Mouse (Mus musculus): ENCODE measurements around the gene Wtip. TPM values are rescaled to one million over a fixed set of nuclear protein-coding genes. Genes with fewer than 3 reads are reported as not detected.
"Not testable (repeated sequence)": the region's sequence is repeated elsewhere in the genome, so short reads cannot be mapped to it uniquely, and the experiment has no call there.

The Wtip gene
- total RNA-seq, 2 experiments from 2014 or later: 7.0 to 7.3 TPM

DNA sequence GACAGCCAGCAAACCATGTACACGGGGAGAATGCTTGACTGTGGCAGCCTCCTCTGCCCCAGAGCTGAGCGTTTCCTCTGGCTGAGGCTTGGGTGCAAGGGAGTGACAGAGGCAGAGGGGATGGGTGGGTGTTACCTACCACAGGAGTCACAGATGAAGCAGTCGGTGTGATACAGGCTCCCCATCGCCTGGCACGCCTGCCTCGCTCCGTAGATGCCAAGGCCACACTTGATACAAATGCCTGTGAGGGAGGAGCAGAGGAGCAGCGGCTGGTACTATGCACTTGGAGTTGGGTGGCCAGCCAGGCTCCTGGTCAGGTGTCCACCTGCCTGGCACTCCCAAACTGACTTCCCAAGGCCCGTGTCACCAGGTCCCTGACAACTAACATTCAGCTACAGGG is 7.7 kb downstream of the Wtip start:
- intact Hi-C loops (cut with DNase I; ENCODE audit: low total_unique reads): no loop called here
- no peak for DNase-seq

DNA sequence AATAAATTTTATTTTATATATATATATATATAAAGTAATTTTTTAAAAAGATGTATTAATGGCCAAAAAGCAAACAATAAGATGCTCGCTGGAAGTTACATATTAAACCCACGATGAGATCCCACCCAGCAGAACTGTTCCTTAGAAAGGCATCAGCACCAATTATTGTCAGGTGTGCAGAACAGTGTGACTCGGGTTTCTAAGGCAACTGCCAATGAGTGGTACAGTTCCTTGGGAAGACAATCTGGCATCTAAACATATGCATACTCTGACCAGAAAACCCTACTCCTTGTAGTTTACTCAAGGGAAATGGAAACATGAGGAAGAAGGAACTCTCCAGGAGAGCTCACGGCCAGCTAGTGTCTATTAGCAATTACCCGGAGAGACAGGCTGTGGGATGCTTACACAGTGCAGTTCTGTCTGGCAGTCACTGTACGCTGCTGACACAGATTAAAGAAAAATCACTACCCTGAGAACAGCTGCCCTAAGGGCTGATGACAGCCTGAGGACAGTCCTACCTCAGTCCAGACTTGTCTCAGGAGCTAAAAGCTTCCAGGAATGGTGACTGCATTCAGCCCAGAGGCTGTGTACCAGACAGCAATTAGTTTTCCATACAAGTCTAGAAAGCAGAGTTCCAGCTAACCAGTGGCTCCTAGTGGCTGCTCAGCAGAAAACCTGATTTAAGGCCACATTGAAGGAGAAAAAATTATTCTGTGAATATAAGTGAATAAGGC is 9.9 kb downstream of the Wtip start:
- intact Hi-C loops (cut with DNase I; ENCODE audit: low total_unique reads): no loop called here
- no peak for DNase-seq

DNA sequence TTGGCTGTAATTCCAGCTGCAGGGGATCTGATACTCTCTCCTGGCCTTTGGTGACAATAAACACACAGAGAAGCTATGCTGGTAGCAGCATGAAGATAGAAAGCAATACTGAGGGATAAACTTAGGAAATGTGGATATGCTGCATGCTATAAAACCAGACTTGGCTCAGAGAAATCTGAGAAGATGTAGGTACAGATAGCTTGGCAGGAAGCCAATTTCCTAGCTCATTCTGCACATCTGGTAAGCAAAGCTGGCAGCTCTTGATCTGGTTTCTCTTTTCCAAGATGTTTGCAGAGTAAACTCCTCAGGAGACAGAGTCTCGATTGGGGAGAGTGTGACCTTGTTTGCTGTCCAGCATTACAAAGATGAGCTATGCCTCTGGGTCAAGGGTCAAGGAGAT is 12.4 kb downstream of the Wtip start:
- DNase-seq; intact Hi-C loops (cut with DNase I; ENCODE audit: low total_unique reads): not testable (repeated sequence)

DNA sequence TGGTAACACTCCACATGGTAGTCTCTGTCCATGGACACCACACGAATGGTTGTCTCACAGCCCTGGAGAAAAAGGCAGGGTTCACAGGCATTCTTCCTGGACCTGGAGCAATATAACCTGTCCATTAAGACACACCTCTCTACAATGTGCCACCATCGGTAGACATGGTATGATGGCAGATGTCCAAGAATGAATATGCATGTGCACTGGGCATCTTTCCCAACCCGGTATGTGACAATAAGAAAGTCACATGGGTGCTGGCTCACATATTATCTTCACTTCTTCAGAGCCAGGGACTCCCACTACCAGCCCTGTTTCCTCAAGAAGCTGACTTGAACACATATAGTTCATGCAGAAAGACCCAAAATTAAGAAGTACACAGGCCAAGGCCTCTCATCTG is 16.5 kb downstream of the Wtip start:
- intact Hi-C loops (cut with DNase I; ENCODE audit: low total_unique reads): no loop called here
- no peak for DNase-seq

DNA sequence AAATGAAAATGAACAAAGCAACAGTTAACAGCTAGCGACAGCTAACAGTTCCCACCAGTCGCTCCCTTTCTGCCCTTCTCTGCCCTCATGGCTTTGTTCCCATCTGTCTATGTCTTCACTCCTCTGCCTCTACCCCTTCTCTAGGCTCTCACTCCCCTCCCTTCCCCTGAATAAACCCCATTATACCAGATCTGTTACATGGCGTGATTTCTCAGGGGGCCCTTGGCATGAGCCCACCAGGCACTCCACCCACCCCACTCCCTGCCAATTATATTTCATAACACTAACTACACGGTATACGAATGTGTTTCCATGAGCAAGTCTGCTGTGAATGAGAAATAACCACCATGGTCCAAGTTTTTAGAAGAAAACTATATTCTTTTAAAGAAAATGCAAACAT is 23.9 kb downstream of the Wtip start:
- intact Hi-C loops (cut with DNase I; ENCODE audit: low total_unique reads): no loop called here
- DNase-seq: no peak

DNA sequence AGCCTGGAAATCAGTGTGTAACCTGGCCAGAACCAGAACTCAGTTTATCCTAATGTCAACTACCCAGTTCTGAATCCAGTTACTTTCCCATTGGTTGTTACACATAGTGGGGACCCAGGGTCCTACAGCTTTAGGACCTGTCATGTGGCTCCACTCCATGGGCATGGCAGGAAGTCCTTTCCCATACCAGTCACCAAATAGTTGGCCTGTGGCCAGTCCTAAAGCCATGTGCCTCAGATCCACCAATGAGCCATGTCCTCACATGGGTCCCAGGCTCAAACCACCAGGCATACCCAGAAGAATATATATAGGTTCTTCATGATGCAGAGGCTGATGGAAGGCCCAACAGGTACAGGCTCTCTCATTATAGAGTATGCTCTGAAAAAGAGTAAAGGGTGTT is 31.8 kb downstream of the Wtip start:
- no peak for DNase-seq
- intact Hi-C loops (cut with DNase I; ENCODE audit: low total_unique reads): no loop called here

DNA sequence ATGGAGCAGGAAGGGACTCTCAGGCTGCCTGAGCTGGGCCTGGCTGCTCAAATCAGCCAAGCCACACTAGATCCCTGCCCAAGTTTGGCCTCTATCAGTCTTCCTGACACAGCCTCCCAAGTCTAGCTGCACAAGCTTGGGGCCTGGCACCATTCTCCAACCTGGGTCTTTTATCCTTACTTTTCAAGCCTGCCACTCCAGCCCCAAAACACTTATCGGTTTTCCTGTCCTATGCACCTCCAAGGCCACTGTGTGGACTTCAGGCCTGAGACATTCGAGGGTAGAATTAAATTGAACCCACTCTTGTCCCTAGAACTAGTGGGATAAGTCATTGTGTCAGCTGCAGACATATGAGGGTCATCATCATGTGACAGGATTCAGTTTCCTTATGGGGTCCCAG is 33.1 kb downstream of the Wtip start:
- intact Hi-C loops (cut with DNase I; ENCODE audit: low total_unique reads): no loop called here
- DNase-seq: no peak

DNA sequence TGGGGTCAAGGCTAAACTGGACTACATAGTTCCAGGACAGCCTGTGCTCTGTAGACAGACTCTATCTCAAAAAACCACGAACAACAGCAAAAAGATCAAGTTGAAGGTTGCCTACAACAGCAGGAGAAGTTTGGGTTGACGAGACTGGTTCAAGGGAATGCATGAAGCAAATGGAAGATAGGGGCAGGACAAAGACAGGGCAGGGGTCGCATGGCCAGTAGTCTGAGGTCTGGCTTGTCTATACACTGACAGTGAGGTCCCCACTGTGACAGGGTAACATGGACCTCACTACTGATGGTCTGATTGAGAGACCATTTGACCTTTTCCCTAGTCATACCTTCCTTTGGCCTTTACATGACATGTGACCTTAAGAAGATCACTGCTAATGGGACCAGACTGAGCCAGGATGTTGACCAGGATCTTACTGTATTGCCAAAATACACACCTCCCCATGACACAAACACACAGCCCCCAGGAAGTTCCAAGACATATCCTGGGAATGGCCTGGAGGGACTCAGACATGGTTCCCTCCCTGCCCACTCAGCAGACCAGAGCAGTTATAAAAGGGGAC is 38.1 kb downstream of the Wtip start, which contains the start of gene Scgb1b30:
Scgb1b30 (plus strand) TSS at position 521 of the 571 bp plus-strand sequence.
- intact Hi-C loops (cut with DNase I; ENCODE audit: low total_unique reads): no loop called here
- DNase-seq: no peak

DNA sequence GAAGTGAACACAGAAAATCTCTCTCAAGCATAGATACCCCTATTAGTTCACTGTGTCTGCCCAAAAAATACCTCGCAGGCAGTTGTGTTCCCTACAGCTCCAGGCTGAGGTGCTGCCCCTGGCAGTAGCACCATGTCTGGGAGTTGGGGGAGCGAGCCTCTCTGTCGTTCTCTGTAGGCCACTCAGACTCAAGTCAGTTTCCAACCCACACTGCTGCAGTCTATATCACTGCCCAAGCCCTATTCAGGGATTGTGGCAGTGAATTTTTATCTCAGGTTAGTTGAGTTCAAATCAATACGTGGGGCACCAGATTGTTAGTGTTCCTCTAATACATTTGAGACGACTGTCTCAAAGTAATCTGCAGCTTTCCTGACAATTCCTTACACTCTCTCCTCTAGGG is 64.9 kb downstream of the Wtip start:
- intact Hi-C loops (cut with DNase I; ENCODE audit: low total_unique reads); DNase-seq: not testable (repeated sequence)

Other genes starting within 250 kb of the Wtip start
- gene Scgb2b26, start 188.2 kb downstream of the Wtip start, total RNA-seq (2021): not detected
- gene Scgb2b27, start 119.3 kb downstream of the Wtip start, total RNA-seq (2021): not detected
- not detected for gene Scgb1b27, start 111.8 kb downstream of the Wtip start, total RNA-seq (2021)
- gene Scgb1b30, start 37.8 kb downstream of the Wtip start, total RNA-seq (2021): not detected
- gene Uba2, start 36.3 kb upstream of the Wtip start, total RNA-seq (2021): 10 to 100 TPM; 36.4 to 44.3 TPM
- gene Pdcd2l, start 63.4 kb upstream of the Wtip start, total RNA-seq (2021): 10 to 100 TPM; 17.1 to 17.6 TPM
- 1,000 to 10,000 TPM; 1,010 to 1,102 TPM for gene Gpi1, start 97.1 kb upstream of the Wtip start, total RNA-seq (2021)
- gene Gm6096, start 117.8 kb upstream of the Wtip start, total RNA-seq (2021): not detected
- gene 4931406P16Rik, start 180.3 kb upstream of the Wtip start, total RNA-seq (2021): 10 to 100 TPM; 41.8 to 48.2 TPM